Mouse (Mus musculus): ENCODE data around the gene Nav3. TPM values are rescaled to one million over a fixed set of nuclear protein-coding genes. Genes with fewer than 3 reads are reported as not detected.

Nav3 gene
- total RNA-seq, 1 experiment from 2014 or later: 4.2 TPM

- no peak for DNase-seq
Measured at GRCm38 (mm10) chr10:109907206-109907605, 548.8 kb downstream of the Nav3 start.

DNA sequence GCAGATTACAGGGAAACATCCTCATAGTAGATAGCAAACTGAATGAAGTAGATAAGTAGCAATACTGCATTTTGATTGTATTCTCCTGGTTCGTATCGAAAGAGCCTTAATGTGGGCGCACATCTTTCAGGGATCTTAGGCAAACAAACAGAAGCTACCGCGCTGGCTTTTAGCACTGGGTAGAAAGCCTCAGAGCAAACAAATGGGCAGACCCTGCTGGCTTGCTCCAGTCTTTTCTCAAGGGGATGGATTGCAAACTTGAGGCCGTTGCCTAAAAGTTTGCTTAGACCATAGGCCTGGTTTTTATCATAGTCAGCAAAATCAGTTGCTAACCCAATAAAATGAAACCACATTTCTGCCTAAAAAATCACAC is 549.6 kb downstream of the Nav3 start:
- DNase-seq: peak; percentile 14

- DNase-seq: peak; percentile 7
Measured at GRCm38 (mm10) chr10:109905649-109906412, 550.2 kb downstream of the Nav3 start.

GRCm38 (mm10) chr10:109904841-109905240 is 551.2 kb downstream of the Nav3 start:
- no peak for DNase-seq

- DNase-seq: peak; percentile 22
Measured at GRCm38 (mm10) chr10:109903701-109904555, 552.1 kb downstream of the Nav3 start.

DNA sequence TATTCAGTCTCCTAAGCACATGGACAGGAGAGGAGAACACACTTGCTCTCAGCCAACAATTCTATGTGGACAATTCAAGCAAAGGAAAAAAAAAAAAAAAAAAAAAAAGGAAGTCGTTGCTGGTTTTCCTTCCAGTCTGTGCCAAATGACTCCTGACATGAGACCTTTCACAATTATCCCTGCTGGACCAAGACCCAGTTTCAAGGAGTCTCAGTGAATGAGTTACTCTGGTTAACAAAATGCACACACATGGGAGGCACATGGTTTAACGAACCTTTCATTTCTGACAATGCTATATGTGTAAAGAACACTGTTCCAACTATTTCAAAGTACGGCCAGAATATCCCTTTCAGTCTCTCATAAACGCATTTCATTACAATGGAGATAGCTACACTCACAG is 552.8 kb downstream of the Nav3 start:
- peak; percentile 9 for DNase-seq

DNA sequence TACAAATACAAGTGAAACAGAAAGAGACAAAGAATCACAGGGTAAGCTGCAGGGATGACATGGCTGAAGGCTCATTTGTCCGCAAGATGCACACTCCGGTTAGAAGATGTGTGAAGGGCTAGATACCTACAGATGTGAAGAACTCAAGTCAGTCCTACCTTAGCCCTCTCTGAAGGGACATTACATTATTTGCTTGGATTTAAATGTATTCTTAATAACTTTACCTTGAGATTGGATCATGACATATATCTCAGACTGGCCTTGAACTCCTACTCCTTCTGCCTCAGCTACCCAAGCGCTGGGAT is 566.9 kb downstream of the Nav3 start:
- no peak for DNase-seq

GRCm38 (mm10) chr10:109888355-109889170 is 567.4 kb downstream of the Nav3 start:
- no peak for DNase-seq

- no peak for DNase-seq
Measured at GRCm38 (mm10) chr10:109887160-109887559, 568.8 kb downstream of the Nav3 start.

DNA sequence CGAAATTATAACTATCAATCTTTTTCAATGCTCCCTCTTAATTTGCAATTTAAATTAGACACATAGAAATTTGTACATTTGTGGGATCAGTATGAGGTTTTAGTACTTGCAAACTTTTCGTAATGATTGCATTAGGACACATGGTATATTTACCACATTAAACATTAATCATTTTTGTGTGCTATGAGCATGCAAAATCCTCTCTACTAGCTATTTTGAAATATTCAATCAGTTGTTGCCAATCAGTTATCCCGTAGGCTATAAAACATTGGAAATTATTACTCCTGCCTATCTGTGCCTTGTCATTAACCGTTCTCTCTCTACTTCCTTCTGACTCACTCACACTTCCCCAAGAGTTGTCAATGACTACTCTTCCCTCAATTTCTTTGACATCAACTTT is 579.9 kb downstream of the Nav3 start:
- DNase-seq: no peak

DNA sequence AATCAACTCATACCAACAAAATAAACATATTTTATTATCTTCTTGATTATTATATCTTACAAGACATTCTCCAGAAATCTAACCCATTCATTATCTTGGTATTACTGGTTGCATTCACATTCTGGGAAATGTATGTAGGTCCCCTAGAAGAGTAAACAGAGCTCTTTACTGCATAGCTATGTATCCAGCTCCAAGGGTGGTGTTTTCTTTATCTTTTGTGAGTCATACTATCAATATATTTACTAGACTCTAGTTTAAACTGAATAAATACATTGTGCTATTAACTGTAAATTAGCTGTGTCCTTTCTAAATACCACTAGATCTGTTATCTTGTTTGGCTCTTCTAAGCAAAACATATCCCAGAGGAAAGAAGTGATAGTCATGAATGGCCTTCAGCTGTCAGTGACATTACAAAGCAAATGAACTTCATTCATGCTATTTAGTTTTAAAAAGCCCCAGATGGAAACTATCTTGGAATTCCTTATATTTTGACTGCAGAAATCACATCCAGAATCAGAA is 580.6 kb downstream of the Nav3 start:
- DNase-seq: no peak

DNA sequence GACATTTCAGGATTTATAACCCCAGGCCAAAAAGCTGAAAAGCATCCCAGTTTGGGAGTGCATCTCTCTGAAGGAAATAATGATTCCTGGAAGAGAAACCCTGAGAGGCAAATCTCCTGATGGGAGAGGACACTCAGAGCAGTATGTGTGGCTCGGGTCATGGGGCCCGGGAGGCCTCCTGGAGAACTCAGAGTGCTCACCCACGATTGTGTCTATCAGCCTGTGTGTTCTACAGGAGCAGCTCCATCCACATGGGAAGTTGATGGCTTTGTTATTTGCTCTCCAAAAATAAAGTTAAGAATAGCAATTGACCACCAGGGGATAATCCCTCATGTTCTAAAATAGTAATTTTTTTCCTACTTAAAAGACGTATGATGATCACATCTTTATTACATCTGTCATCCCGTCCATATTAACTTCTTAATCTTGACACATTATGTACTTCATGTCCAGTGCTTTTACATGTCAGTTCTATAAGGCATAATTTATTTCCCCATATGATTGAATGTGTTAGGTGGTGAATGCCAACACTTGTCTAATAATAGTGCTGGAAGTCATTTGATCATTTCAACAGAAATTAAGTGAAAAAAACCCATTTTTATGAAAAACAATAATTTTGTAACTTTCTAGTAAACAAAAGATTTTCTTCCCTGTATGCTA is 581.2 kb downstream of the Nav3 start:
- DNase-seq: no peak

- no peak for DNase-seq
Measured at GRCm38 (mm10) chr10:109866063-109866462, 589.9 kb downstream of the Nav3 start.

DNA sequence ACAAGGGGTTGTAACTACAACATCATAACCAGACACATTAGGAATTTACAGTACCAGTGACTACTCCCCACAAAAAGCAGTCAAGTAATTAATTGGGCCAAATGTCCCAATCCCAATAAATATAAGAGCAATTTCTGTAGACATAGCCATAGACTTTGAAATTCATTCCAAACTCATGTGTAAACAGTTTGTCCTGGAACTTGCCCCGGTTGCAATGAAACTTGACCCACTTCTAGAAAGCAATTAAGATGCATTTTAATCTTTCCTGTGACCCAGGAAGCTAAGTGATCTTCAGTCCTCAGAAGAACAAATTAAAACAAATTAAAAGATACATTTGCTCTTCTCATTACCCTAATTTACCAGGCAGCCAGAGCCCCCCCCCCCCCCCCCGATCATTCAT is 590.6 kb downstream of the Nav3 start:
- no peak for DNase-seq

GRCm38 (mm10) chr10:109864708-109865107 is 591.3 kb downstream of the Nav3 start:
- peak; percentile 23 for DNase-seq

- no peak for DNase-seq
Measured at GRCm38 (mm10) chr10:109861275-109861674, 594.7 kb downstream of the Nav3 start.

- no peak for DNase-seq
Measured at GRCm38 (mm10) chr10:109858568-109858967, 597.4 kb downstream of the Nav3 start.

- peak; percentile 61 for DNase-seq
Measured at GRCm38 (mm10) chr10:109852392-109852791, 603.6 kb downstream of the Nav3 start.

DNA sequence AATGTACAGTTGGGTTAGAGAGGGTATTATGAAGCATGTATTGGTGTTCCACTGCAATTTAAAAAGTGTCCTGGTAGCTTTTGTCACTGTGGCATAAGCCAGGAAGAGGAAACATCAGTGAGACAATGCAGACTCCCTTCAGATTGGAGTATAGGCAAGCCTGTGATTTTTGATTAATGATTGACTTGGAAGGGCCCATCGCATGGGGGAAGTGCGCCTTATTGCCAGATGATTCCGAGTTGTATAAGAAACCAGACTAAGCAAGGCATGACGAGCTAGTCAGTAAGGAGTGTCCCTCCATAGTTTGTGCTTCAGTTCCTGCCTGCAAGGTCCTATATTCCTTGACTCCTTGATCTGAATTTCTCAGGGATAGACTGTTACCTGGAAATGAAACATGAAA is 608.4 kb downstream of the Nav3 start:
- DNase-seq: no peak

- DNase-seq: no peak
Measured at GRCm38 (mm10) chr10:109843661-109844060, 612.3 kb downstream of the Nav3 start.

GRCm38 (mm10) chr10:109832768-109833291 is 623.2 kb downstream of the Nav3 start:
- DNase-seq: no peak

Data from adrenal gland, postnatal 14 days (tissue).